Mouse (Mus musculus): Measurements from ENCODE around the gene Lamtor5.

GRCm38 (mm10) chr3:107239607-107240006 is 39.1 kb upstream of the Lamtor5 start, which contains the start of gene Prok1:
- TF ChIP-seq POLR2A (IDR thresholded peaks at IDR 0.05; ENCODE audit: extremely low read depth, insufficient read depth, low read length) (no peak), CTCF (IDR thresholded peaks at IDR 0.05; ENCODE audit: low read depth, low read length) (no peak)

Measured in liver, adult 2 months (tissue).